Mouse (Mus musculus): ENCODE results near the gene Rrp9.

- TF ChIP-seq CTCF (IDR thresholded peaks at IDR 0.05; ENCODE audit: control insufficient read depth, insufficient read depth, insufficient read length) = no peak
- no peak for TF ChIP-seq CEBPB (IDR thresholded peaks at IDR 0.05; ENCODE audit: low read depth)
- TF ChIP-seq MYOG (IDR thresholded peaks at IDR 0.05; ENCODE audit: control insufficient read depth, extremely low read depth, insufficient read length) = no peak
- TF ChIP-seq MYOD1 (IDR thresholded peaks at IDR 0.05; ENCODE audit: control insufficient read depth, insufficient read length, low read depth) = no peak
Measured at GRCm38 (mm10) chr9:106476002-106476923, 500 bp downstream of the Rrp9 start.

Data from C2C12 (cell line).